Mouse (Mus musculus): ENCODE measurements around the gene Isoc2a.

Isoc2a gene

DNA sequence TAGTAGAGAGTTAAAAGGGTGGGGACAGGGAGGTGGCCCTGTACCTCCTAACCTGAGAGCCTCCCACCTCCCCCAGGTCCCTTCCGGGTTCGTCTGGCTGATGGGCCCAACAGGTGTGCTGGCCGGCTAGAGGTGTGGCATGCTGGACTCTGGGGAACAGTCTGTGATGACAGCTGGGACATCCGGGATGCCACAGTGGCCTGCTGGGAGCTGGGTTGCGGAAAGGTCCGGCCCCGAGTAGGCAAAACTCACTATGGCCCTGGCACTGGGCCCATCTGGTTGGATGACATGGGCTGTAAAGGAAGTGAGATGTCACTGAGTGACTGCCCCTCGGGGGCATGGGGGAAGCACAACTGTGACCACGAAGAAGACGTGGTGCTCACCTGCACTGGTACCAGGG lies 59.9 kb downstream of the Isoc2a start:
- DNase-seq (ENCODE audit: low spot score in 2 of 2), result no peak

DNA sequence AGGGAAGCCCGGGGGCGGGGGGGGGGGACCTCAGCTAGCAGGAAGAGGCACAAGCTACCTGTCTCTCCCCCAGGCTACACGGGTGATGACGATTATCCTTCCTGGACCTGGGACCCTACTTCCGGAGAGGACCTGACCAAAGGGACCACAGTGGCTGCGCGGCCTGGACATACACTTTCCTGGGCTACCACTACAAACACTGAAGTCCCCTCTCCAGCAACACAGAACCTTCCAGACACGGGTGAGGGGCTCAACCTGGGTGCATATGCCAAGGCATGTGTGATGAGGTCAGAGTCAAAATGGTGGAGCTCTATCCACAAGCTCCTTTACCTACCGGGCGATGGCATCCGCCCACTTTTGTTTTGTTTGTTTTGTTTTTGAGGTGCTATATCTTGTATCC lies 60.4 kb downstream of the Isoc2a start:
- no peak for DNase-seq (ENCODE audit: low spot score in 2 of 2)

DNA sequence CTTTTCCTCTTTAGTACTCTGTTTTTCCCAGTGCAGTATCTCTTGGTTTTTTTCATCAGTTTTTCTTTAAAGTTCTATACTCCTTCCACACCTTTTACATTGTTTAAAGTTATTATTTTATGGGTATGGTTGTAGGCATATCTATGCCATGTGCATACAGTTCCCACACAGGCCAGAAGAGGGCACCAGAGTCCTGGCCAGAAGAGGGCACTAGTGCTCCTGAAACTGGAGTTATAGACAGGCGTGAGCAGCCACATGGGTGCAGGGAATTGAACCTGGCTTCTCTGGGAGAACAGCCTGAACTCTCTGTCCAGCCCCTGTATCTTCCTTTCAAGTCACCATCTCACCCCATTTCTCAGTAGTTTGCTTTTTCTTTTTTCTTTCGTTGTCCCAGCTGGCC lies 61.5 kb downstream of the Isoc2a start:
- peak; percentile 60 to 72 for DNase-seq (ENCODE audit: low spot score in 2 of 2)

DNA sequence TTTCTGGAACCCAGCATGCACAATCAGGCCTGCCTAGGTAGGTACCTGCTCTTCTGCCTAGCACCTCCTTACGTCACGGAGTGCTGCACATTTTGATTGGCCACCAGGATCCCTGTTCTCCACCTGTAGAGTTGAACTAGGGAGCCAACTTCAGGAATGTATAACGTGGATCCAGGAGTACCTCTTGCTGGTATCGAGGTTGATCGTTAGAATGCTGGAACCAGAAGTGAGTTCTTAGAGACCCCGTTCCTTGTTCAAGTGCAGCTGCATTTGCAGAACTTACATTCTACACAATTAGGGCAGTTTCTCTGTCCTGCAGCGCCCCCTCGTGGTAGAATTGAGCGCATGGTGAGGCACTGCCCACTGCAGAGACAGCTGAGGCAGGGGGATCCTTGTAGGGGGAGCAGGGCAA lies 63.1 kb downstream of the Isoc2a start:
- peak; percentile 65 to 82 for DNase-seq (ENCODE audit: low spot score in 2 of 2)

DNA sequence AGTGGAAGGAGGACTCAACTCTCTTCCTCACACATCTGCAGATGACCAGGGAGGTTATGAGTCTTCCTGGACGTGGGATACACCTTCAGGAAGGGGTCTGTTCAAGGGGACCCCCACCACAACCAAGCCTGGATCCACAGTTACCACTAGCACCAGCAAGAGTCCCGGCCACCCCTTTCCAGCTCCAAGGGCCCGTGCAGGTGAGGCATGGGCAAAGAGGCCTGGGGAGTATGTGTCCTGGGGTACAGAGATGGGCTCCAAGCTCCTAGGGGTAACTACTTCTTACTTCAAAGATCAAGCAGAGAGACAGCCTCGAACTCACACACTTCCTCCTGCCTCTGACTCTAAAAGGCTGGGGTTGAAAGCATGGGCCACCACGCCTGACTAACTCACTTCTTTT lies 65.7 kb downstream of the Isoc2a start:
- no peak for DNase-seq (ENCODE audit: low spot score in 2 of 2)

DNA sequence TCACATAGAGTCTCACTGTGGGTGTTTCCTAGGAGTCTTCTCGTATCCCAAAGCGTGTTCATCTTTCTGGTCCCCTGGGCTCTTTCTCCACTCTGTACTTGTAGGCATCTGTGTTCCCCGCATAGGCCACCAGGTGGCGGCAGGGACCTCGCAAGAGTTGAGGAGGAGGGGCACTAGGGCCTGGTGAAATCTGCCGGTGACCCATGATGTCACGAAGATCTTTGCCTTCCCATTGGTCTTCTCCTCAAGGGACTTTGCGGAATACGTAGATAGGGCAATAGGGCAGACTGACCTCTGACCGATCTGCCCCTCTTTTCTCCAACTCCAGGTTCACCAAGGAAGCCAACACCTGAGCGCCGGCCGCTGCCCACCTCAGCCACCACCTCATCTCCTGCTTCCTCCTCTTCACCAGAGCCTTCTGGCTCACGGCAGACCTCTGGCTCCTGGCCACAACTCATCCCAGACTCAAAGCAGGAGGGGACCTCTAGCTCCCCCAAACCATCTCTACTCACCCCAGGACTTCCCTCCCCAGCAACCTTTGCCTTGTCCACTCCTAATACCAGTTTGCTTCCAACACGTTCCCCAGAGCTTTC lies 66.4 kb downstream of the Isoc2a start:
- peak; percentile 86 to 93 for DNase-seq (ENCODE audit: low spot score in 2 of 2)
